In the genomic region with DNA sequence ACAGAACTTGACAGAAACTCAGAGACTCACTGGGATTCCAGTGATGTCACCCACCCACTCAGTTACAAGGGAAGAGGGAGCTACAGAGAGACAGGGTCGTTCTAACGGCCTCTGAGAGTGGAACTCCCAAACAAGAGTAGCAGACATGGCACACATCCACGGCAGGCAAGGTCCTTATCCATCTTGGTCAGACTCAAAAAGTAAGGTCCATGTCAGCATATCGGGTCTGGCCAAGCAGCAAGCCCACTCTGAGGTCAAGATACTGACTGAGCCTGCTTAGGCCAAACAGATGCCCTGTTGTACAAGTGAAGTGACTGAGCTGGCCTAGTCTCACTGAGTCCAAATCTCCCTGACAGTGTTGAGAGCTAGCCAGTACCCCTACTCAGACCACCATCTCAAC, we compare ENCODE assay signal across 8 mouse cellular contexts. TPM values are rescaled to one million over a fixed set of nuclear protein-coding genes. Genes with fewer than 3 reads are reported as not detected.
DNase-seq lines count a peak whose midpoint lies in the region; ATAC-seq and TF ChIP-seq lines count a peak whose summit lies in the region.

No protein-coding gene starts in this region.

- H3K27ac ChIP-seq in lung, embryonic 16.5 days (ENCODE audit: low read length) = peak overlapping the region; percentile 93
- H3K27ac ChIP-seq in limb, embryonic 12.5 days = peak overlapping the region; percentile 88
- peak overlapping the region; percentile 30; the same call in 1 of the 2 replicates for H3K27ac ChIP-seq in olfactory bulb, adult 2 months (ENCODE audit: insufficient read depth, low read depth, low read length)

- no peak for TF ChIP-seq POLR2A in olfactory bulb, adult 2 months (IDR thresholded peaks at IDR 0.05; ENCODE audit: insufficient read depth, low read depth, low read length)

- WGBS in lung, embryonic 16.5 days = 18% methylated on average over 4 of the region's 4 CpGs
- WGBS in limb, embryonic 12.5 days = 71% methylated on average over 4 of the region's 4 CpGs
- WGBS in olfactory bulb, adult 2 months = 28% methylated on average over 4 of the region's 4 CpGs

- H3K4me2 ChIP-seq in lung, embryonic 16.5 days (ENCODE audit: low read depth, low read length) = peak overlapping the region; percentile 68
- H3K4me2 ChIP-seq in limb, embryonic 12.5 days = peak overlapping the region; percentile 78

- no peaks in the 10 kb centered on the region for H3K27me3 ChIP-seq in lung, embryonic 16.5 days (ENCODE audit: control insufficient read depth, insufficient read depth, low read depth, low read length)
- H3K27me3 ChIP-seq in limb, embryonic 12.5 days = no peaks in the 10 kb centered on the region

- no peaks in the 10 kb centered on the region for H3K9me3 ChIP-seq in lung, embryonic 16.5 days (ENCODE audit: control insufficient read depth, low read length)
- no peaks in the 10 kb centered on the region for H3K9me3 ChIP-seq in limb, embryonic 12.5 days

- peak overlapping the region; percentile 54 for H3K4me3 ChIP-seq in lung, embryonic 16.5 days (ENCODE audit: low read length)
- H3K4me3 ChIP-seq in limb, embryonic 12.5 days (replicated peaks) = peak overlapping the region; percentile 46
- peak overlapping the region; percentile 47 for H3K4me3 ChIP-seq in olfactory bulb, adult 2 months (ENCODE audit: insufficient read depth, low read depth, low read length)

- no peak for TF ChIP-seq CTCF in olfactory bulb, adult 2 months (IDR thresholded peaks at IDR 0.05; ENCODE audit: insufficient read depth, low read depth, low read length)

- ATAC-seq in lung, embryonic 16.5 days (ENCODE audit: low read depth) = no peak
- no peak for ATAC-seq in limb, embryonic 12.5 days (ENCODE audit: insufficient number of reproducible peaks, insufficient read depth, low FRiP score, low TSS enrichment, low read depth)
- ATAC-seq in granulocyte monocyte progenitor cell, adult 5-6 weeks (replicated peaks; ENCODE audit: poor library complexity, severe bottlenecking) = no peak

- peak; percentile 25 to 70 for DNase-seq in adrenal gland, adult (ENCODE audit: inconsistent age in 2 of 2, low spot score in 1 of 2)
- DNase-seq in adrenal gland, adult 8-10 months = no peak
- no peak for DNase-seq in lung, postnatal 4 days
- no peak for DNase-seq in right cerebral cortex, postnatal 36 days (ENCODE audit: low spot score in 2 of 2)

- H3K36me3 ChIP-seq in lung, embryonic 16.5 days (ENCODE audit: control insufficient read depth, insufficient read depth, low read length) = peaks cover 17% of the 10 kb centered on the region
- peaks cover 38% of the 10 kb centered on the region for H3K36me3 ChIP-seq in limb, embryonic 12.5 days

- peaks cover 73% of the 10 kb centered on the region for H3K4me1 ChIP-seq in lung, embryonic 16.5 days (replicated peaks; ENCODE audit: control insufficient read depth, insufficient read depth, low read length)
- peaks cover 77% of the 10 kb centered on the region for H3K4me1 ChIP-seq in limb, embryonic 12.5 days (replicated peaks)
- H3K4me1 ChIP-seq in olfactory bulb, adult 2 months (ENCODE audit: control insufficient read depth, insufficient read depth, low read length) = peaks cover 44% of the 10 kb centered on the region

- H3K9ac ChIP-seq in lung, embryonic 16.5 days (ENCODE audit: low read length) = peak overlapping the region; percentile 63
- H3K9ac ChIP-seq in limb, embryonic 12.5 days (replicated peaks) = peak overlapping the region; percentile 56

RNA-seq across cellular contexts. Expression of gene Srebf1, which starts 13.7 kb away (rescaled TPM):
- total RNA-seq in adrenal gland, adult 8-10 months (2022) = 100 to 1,000 TPM; 165 to 367 (median 213) TPM
- 65.9 and 74.3 TPM in 2 replicates for polyA plus RNA-seq in lung, embryonic 16.5 days (2015; fragmentation: Nextera tagmentation; extraction: Ambion mirVana)
- 54.1 and 61.2 TPM in 2 replicates for polyA plus RNA-seq in limb, embryonic 12.5 days (2016; fragmentation: Nextera tagmentation; extraction: Ambion mirVana)
- polyA plus RNA-seq in olfactory bulb, adult 2 months (2012; ENCODE audit: insufficient read depth, insufficient read length, low replicate concordance, missing spikeins) = not detected in 2 replicates
- 27.3 and 33.0 TPM in 2 replicates for total RNA-seq in granulocyte monocyte progenitor cell, adult 5-6 weeks (2014; fragmentation: Nextera tagmentation)
- 36.8 and 42.0 TPM in 2 replicates for total RNA-seq in granulocyte monocyte progenitor cell, adult 5-6 weeks (2017)

Comparison
In these comparisons a context has a peak if more than half of its experiments do, and no peak if none do; other contexts are left out.
1. DNase-seq: peak in adrenal gland, adult (2 of 2); none in adrenal gland, adult 8-10 months (single experiment), lung, postnatal 4 days (0 of 2) and right cerebral cortex, postnatal 36 days (0 of 2).
2. H3K27ac ChIP-seq: peak in every context shown above with its lines; median percentile 93 in lung, embryonic 16.5 days; 88 in limb, embryonic 12.5 days; 30 in olfactory bulb, adult 2 months.
3. RNA of gene Srebf1, which starts 13.7 kb away (polyA plus RNA-seq): 65.9 to 74.3 TPM in lung, embryonic 16.5 days and 54.1 to 61.2 TPM in limb, embryonic 12.5 days; not detected in olfactory bulb, adult 2 months; every median in the first group is over 10 times any median in the second.
4. Peak in every context shown above with its lines, with median percentiles within 50 percentile points of each other: H3K4me3 ChIP-seq.